Mouse (Mus musculus): ENCODE results near the gene Ube2o.
A peak's percentile ranks its signal among the peaks of the same experiment; 100 is the strongest.
"Not testable (repeated sequence)": the region's sequence is repeated elsewhere in the genome, so short reads cannot be mapped to it uniquely, and the experiment has no call there.

Ube2o gene

GRCm38 (mm10) chr11:116615735-116616437, 34.6 kb upstream of the Ube2o start:
- peak; percentile 74 for DNase-seq (ENCODE audit: low read depth, low spot score)

DNA sequence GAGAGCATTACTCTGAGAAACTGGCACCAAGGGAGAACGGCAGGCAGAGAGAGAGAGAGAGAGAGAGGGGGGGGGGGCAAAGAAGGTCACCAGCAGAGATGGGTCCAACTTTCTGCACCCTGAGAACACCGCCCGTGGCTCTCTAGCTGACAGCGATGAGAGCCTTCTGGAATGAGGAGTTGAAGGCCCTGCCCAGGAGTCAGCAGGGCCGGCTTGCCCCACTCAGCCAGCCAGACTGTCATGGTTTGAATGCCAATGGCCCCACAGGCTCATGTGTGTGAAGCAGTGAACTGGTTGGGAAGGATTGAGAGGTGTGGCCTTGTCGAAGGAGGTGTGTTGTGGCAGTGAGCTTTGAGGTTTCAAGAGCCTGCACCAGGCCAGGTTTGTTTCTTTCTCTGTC, 32.0 kb upstream of the Ube2o start:
- no peak for DNase-seq (ENCODE audit: low read depth, low spot score)

DNA sequence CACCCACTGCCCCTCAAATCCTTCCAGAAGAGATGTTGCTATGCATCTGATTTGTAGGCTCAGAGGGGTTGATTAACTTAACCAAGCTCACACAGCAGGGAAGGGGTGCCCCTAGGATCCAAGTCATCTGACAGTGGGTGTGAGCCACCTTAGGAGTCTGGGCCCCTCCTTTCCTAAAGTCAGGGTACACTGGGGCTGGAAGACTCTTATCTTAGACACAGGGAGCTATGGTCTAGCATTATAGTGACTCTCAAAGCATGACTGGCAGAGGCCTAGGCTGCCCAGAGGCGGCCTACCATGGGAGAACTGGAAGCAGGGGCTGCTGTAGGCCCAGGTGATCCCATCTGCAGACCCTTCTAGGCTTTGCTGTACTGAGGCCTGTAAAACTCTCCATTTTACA, 31.3 kb upstream of the Ube2o start:
- no peak for DNase-seq (ENCODE audit: low read depth, low spot score)

DNA sequence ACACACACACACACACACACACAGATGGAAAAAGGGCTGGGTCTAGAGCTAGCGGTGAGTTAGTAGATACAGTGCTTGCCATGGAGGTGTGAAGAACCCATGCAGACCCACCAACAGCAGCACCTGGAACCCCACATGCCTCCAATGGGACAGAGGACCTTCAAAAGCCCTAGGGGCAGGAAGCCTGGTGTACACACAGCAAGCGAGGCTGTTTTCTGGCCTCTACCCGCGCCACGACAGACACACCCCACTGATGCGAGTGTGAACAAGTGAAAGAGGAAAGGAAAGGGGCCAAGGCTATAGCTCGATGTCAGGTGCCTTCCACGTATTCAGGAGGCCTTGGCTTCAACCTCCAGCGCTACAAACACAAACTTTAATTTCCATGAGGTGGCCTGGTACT, 30.6 kb upstream of the Ube2o start:
- DNase-seq (ENCODE audit: low read depth, low spot score), result no peak

- DNase-seq (ENCODE audit: low read depth, low spot score), result not testable (repeated sequence)
Measured at GRCm38 (mm10) chr11:116611168-116611567, 29.9 kb upstream of the Ube2o start.

- DNase-seq (ENCODE audit: low read depth, low spot score), result no peak
Measured at GRCm38 (mm10) chr11:116609965-116610630, 28.9 kb upstream of the Ube2o start.

DNA sequence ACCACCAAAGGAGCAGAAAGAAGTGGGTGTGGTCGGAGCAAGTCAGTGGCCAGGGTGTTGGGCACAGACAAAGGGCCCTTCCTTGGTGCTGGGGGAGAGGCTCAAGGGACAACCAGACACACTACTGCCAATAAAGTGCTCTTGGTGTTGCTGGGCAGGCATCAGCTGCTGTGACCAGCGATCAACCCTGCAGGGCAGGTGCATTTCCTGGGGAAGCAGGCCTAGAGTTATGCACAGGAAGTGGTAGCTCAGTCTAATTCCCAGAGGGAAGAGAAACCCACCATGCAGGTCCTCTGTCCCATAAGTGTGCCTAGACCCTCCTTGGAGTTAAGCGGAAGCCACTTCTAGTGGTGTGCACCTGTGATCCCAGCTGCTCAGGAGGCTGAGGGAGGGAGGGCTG, 26.5 kb upstream of the Ube2o start:
- DNase-seq (ENCODE audit: low read depth, low spot score), result no peak

- no peak for DNase-seq (ENCODE audit: low read depth, low spot score)
Measured at GRCm38 (mm10) chr11:116604097-116604496, 22.9 kb upstream of the Ube2o start.

DNA sequence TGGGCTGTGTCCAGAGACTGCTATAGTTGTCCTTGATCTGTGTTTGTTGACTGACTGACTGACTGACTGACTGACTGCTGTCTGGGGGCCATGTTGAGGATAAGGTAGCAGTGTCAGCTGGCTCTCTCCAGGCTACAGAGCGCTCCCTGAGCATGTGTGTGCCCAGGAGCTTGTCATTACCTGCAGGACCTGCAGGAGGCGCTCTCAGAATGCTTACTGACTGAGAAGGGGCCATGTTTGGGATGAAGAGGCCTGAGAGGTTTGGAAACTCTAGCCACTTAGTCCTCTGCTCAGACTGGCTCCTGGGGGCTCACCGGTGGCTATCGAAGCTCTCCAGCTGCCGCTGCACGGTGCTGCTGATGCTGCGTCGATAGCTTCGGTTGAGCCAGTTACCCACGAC, 22.1 kb upstream of the Ube2o start:
- no peak for DNase-seq (ENCODE audit: low read depth, low spot score)

GRCm38 (mm10) chr11:116602043-116602442, 20.8 kb upstream of the Ube2o start:
- DNase-seq (ENCODE audit: low read depth, low spot score), result no peak

DNA sequence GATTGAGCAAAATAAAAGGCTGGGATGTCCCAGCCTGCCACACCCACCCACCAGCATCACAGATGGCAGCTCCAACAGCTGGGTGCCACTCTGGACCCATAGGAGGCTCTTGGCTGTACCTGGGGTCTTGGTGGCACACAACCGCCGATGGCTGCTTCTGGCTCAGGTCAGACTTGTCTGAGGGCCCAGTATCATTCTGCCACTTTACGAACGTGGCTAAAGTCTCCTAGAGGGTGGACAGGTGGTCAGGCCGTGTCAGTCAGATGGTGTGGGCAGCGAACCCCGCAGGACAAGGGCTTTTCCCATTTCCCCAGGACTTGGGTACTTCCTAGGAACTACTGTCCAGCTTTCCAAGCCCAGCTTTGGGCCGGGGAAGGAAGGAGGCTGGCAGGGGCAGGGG, 19.9 kb upstream of the Ube2o start:
- no peak for DNase-seq (ENCODE audit: low read depth, low spot score)

GRCm38 (mm10) chr11:116599230-116599629, 18.0 kb upstream of the Ube2o start:
- DNase-seq (ENCODE audit: low read depth, low spot score), result no peak

DNA sequence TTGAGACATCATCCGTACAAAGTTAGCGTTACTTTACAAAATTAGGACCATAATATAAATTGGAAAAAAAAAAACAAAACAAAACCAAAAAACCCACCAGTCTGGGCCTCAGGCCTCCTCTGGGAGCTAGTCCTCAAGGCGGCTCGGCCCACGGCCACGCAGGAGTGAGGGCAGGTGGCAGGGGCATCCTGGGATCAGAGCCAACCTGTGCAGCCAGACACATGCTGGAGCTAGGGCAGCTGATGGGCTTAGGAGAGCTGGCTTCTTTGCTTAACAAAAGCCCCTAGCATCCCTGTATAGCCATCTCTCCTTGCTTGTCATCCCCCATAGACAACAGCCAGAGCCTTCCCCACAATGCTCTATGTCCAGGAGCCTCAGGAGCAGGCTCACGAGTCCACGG, 16.9 kb upstream of the Ube2o start:
- DNase-seq (ENCODE audit: low read depth, low spot score), result no peak

DNA sequence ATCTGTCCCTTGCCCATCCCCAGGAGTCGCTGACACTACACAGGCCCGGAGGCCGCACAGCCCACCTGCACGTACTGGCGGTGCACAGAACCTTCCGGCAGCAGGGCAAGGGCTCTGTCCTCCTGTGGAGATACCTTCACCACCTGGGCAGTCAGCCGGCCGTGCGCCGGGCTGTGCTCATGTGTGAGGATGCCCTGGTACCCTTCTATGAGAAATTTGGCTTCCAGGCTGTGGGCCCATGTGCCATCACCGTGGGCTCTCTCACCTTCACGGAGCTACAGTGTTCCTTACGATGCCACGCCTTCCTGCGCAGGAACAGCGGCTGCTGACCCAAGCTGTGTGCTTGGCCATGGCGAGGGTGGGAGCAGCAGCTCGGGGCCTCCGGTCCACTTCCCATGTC, 15.5 kb upstream of the Ube2o start:
- DNase-seq (ENCODE audit: low read depth, low spot score), result no peak

DNA sequence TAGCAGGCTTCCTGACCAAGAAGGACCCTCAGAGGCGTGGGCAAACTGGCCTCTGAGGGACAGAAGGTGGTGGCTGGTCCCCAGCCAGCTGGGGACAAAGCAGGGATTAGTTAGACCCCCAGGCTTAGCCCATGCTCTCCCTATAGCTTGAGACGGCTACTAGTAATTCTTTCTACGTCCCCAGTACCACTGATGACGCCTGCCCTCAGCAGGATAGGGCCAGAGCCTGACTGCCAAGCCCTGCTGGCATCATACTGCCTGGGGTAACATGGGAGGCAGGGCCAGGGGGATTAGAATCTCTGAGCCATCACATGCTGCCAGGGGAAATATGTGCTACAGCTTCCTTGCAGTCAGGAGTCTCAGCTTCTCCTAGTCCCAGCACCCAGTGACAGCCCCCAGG, 12.1 kb upstream of the Ube2o start:
- no peak for DNase-seq (ENCODE audit: low read depth, low spot score)

DNA sequence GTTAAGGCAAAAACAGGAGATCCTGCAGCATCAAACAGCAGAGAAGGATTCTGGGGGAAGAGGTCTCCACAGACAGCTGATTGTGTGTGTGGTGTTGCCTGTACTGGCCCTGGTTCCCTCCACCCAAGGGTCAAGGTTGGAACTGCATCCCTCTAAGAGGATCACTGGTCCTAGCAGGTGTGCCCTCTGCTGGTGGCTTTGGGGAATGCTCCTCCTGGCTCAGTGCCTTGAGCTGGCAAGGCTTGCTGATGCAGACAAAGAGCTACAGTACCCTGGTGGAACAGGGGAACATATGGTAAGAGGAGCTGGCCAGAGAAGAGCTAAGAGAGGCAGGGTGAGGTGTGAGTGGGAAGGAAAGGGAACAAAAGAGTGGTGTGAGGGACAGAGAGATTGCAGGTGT, 11.2 kb upstream of the Ube2o start:
- peak; percentile 81 for DNase-seq (ENCODE audit: low read depth, low spot score)

- DNase-seq (ENCODE audit: low read depth, low spot score), result no peak
Measured at GRCm38 (mm10) chr11:116591621-116592020, 10.4 kb upstream of the Ube2o start.

DNA sequence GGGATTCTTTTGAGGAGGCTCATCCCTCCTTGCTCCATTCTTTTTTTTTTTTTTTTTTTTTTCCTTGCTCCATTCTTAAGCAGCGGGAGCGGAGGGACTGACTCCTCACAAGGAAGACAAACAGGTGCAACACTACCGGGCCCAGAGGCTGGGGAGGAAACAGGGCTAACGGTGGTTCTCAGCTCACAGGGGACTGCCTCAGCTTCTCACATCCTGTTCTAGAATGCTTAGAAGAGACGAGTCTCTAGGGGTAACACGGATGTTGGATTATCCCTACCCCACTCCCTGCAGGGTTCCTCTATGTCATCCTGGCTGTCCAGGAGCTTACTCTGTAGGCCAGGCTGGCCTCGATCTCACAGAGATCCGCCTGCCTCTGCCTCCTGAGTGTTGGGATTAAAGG, 8.3 kb upstream of the Ube2o start:
- DNase-seq (ENCODE audit: low read depth, low spot score), result no peak

DNA sequence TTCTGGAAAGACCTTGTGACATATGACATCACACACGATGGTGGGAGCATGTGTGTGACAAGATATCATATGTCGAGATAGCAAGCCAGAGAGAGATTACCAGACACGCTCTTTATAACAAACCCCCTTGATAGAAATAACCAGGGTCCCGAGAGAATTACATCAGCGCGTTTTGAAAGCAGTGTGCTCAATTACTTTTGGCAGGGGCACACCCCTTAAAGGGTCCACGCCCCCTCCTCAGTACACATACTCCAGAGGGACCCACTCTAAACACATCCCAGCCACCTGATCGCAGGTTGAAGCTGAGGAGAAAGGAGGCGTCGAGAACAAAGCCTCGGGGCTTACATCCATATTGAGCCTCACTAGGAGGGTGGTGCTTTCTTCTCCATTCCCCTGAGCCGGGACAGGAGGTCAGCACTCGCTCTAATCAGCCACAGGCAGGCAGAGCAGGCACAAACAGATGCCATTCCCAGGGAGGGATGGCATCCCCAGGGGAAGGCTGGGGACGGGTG, 7.8 kb upstream of the Ube2o start:
- DNase-seq (ENCODE audit: low read depth, low spot score), result no peak

GRCm38 (mm10) chr11:116586801-116587631, 5.8 kb upstream of the Ube2o start:
- DNase-seq (ENCODE audit: low read depth, low spot score), result peak; percentile 73

- DNase-seq (ENCODE audit: low read depth, low spot score), result no peak
Measured at GRCm38 (mm10) chr11:116586310-116586709, 5.1 kb upstream of the Ube2o start, which contains the start of gene Aanat. TSS of gene Aanat (plus strand) at chr11:116586432.

GRCm38 (mm10) chr11:116585682-116586081, 4.4 kb upstream of the Ube2o start:
- DNase-seq (ENCODE audit: low read depth, low spot score), result no peak
